Mouse (Mus musculus) spleen, adult 2 months (tissue): ENCODE results near the gene Kctd18.

ENCODE experiments used
- CTCF ChIP-seq: fragments of 200-500 bp; IDR thresholded peaks from 2 replicates; pipeline ENCODE4 v1.5.1; 2011; ENCODE audit warnings: mild to moderate bottlenecking, inconsistent platforms; ENCODE audit not compliant: insufficient read depth, insufficient read length, insufficient replicate concordance; ENCODE audit errors: extremely low read depth
- POLR2A ChIP-seq: fragments of 200-500 bp; IDR thresholded peaks from 2 replicates; pipeline ENCODE4 v1.6.1; 2011; ENCODE audit warnings: low read depth, low read length, inconsistent platforms

DNA sequence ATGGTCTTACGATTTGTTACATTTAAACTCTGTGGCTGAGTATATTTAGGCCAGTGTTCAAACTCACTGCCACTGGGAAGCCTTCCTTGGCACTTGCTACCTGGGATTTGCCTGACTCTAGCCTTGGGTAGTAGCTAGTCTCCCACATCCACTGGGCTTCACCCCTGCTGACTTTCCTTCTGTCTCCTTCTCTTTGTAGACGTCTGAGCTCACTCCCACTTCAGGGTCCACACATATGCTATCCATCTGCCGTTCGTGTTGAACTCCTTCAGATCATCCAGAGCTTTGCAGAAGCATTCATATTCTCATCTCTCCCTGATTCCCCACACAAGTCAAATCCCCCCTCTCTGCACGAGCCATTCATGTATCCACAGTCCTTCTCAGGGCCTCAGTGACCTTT is 26.8 kb upstream of the Kctd18 start:
- TF ChIP-seq POLR2A = no peak
- no peak for TF ChIP-seq CTCF
